Mouse (Mus musculus) heart, adult 18-20 months (tissue): ENCODE data around the gene Mpped1. TPM values are rescaled to one million over a fixed set of nuclear protein-coding genes. Genes with fewer than 3 reads are reported as not detected.

Experiments used
- DNase-seq, 2 experiments: peaks; one replicate each; pipeline ENCODE4 v3.0.0; 2021 to 2022; ENCODE audit warnings: mixed read lengths in 1 of 2
- long read RNA-seq, 2 experiments: library from polyadenylated mRNA; stranded (forward); transcript quantifications; one replicate each; pipeline ENCODE4 v2.0.0; 2021
- total RNA-seq, 2 experiments: library from RNA; stranded (reverse); gene quantifications; 2 replicates each; pipeline ENCODE4 v1.2.3; 2021

Gene Mpped1
- total RNA-seq, result not detected
- long read RNA-seq, experiment 1, result 0 reads
- long read RNA-seq, experiment 2, result 0 reads

DNA sequence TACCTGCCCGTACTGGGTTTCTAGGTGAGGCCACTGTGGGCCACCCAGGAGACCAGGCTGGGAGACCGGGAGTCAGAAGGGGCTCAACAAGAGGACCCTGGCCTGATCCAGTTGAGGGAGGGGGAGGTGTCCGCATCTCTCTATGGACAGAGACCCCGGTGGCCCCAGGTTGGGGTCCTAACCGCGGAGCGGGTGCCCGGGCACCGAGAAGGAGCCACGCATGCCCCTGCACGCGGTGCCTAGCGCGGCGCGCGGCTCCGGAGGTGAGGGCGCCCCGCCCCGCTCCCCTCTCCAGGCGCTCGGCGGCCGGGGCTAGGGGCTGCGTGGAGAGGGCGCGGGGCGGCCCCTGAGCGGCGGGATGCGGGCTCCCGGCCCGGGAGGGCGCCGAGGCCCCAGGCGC, at the start of gene Mpped1:
Gene Mpped1, plus strand, starts transcription at position 81 of the 400 bp plus-strand sequence.
- no peak for DNase-seq

- DNase-seq, result peak in 1 of 2 experiments; percentile 58
These were observed 38.4 kb upstream of the Mpped1 start for GRCm38 (mm10) chr15:83740676-83741422.

GRCm38 (mm10) chr15:83742018-83742417, 37.2 kb upstream of the Mpped1 start:
- peak; percentile 34 to 41 for DNase-seq

- no peak for DNase-seq
These were observed 33.0 kb upstream of the Mpped1 start for GRCm38 (mm10) chr15:83746311-83746710.

GRCm38 (mm10) chr15:83748986-83749385, 30.3 kb upstream of the Mpped1 start:
- DNase-seq, result no peak

GRCm38 (mm10) chr15:83749436-83749835, 29.8 kb upstream of the Mpped1 start:
- no peak for DNase-seq

DNA sequence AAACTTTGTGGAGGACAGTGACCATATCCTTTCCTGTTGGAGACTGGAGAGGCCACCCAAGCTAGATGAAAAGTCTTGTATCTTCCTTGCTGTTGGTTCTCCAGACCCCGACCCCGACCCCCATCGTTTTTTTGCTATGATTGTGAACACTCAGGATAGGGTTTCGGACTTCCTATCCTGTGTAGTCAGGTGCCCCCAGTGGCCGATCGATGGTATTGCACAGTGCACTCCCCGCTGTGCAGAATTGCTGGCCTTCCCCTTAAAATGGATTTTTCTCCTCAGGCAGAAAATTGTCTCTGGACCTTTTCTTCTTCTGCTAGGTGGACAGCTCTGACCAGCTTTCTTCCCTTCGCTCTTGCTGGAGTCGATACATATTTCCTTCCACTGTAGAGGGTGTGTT, 22.5 kb upstream of the Mpped1 start:
- DNase-seq, result peak in 1 of 2 experiments; percentile 48

DNA sequence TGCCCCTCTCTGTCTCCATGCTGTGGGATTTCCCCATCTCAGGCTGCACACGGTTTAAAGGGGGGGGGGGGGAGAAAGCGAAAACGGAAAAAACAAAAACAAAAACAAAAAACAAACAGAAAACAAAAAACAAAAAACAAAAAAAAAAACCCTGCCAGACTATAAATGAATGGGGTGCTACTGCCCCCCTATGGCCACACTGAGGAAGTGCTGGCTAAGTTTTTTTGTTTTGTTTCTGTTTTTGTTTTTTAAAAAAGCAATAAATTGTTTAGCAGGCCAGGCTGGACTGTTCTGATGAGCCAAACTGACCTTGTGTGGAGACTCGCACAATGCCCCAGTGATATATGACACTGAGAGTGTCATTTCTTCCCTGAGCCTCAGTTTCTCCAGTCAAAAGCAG, 20.3 kb upstream of the Mpped1 start:
- DNase-seq, result no peak

DNA sequence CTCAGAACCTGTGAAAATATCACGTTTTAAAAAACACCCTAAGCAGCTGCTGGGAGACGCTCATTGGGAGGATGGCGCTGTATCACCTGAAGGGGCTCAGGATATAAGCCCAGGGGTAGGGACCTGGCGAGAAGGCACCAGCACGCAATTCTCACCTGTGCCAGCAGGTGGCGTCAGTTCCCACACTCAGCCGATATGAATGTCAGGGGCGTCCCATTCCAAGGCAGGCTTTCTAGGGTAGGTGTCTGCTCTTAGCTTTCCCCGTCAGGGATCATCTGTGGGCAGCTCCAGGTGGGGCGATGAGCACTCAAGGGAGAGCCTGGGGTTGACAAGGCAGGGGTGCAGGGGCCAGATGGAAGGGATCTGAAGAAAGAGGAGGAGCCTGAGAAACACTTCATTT, 18.6 kb upstream of the Mpped1 start:
- peak; percentile 18 to 60 for DNase-seq

GRCm38 (mm10) chr15:83761512-83761911, 17.8 kb upstream of the Mpped1 start:
- DNase-seq, result no peak

DNA sequence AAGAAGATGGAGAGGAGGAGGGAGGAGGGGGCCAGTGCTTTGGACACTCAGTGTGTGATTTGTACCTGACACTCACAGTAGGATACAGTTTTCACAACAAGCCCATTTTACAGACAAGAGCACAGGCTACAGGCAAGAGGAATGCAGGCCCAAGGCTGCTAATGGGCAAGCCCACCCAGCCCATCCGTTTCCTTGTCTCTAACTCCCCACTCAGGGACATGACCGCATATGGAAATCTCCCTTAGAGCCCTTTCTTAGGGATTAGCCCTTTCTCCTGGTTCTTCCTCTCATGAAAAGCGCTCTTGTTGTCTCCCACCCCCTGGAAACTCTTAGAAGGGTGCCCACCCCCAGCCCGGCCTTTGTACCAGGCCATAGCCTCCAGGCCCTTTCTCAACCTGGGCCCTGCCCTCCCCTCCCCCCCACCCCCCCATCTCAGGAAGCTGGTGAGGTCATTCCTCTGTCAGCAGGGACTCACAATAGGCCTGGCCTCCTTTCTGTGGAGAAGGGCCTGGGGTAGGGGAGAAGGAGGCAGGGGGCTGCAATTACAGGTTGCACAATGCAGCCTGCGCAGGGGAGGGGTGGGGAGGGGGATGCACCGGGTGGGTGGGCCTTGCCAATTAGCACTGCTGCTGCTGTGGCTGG, 13.8 kb upstream of the Mpped1 start:
- DNase-seq, result no peak

DNA sequence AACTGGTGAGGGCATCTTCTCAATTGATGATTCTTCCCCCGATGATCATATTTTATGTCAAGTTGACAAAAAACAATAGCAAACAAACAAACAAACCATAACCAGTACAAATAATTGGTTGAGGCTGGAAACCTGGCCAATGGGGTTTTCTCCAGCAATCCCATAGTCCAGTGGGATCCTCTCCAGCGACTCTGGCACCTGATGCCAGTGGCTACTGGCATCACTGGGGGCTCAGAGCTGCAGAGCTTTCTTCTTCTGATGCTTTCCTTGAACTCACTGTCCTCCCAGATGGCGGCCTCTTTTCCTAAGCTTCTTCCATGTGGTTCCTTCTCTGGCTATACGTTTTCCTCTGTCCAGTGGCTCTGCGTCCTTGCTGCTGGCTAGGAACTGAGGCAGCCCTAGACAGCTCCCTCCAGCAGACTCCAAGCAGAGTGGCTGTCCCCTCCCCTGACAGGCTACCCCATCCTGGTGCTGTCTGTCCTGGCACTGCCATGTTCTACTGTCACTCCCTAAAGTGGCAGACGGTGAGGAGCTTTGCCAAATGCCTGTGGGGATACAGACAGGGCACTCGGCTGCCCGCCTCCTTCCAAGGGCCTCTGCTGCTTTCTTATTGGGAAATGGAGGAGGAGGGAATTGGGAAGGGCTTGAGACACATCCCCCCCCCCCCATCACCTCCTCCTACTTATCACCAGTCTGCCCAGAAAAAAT, 7.8 kb upstream of the Mpped1 start:
- DNase-seq, result peak in 1 of 2 experiments; percentile 4

- peak; percentile 60 to 67 for DNase-seq
These were observed 6.8 kb upstream of the Mpped1 start for GRCm38 (mm10) chr15:83772460-83772859.

DNA sequence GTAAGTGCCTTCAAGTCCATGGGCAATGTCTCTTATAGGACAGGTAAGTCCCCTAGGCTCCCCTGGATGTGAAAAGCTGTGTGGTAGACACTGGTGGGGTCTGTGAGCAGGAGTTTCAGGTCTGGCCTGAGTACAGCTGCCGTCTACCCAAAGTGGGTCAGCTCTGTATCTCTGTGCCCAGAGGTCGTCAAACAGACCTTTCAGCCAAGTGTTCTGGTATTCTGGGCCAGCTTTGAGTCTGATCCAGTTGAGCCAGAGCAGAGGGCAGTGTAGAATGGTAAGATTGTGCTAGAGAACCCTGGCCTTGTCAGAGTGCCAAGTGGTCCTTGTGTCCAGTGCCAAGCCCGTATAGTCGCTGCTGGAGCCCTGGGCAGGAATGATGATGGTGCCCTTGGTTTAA, 6.3 kb upstream of the Mpped1 start:
- peak in 1 of 2 experiments; percentile 12 for DNase-seq

DNA sequence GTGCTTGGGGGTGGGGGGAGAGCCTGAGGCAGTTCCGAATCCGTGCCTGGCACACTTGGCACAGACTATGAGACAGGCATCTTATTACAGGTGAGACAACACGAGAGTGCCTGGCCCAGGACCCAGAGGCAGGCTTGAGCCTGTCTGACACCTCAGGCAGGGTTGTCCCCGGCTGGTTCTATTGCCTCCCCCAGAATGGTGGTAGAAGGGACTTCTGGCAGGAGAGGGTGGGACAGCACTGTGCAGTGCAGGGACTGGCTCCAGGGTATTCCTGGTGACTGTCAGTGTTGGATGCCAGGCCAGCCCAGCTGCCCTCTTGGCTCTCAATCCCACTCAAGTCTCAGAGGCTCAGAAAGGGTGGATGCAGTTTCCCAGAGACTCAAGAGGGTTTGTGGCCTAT, 4.3 kb upstream of the Mpped1 start:
- no peak for DNase-seq

- no peak for DNase-seq
These were observed 2.8 kb upstream of the Mpped1 start for GRCm38 (mm10) chr15:83776265-83777000.

DNA sequence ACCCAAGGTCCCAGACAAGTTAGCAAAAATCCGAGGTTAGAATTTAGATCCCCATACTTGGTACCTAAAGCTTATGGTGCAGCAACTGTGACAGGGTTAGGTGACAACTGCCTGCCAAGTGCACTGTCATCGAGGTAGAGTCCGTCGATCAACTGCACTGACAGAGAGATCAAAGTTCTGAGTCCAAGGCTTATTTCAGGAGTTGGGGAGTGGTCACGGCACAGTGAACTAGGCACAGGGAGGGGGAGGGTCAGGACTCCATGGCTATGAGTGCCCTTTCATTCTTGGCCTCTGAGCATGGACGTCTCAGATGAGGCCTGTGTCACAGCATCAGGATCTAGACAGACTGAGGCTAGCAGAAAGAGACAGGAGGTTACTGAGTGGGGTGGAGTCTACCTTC, 1.8 kb upstream of the Mpped1 start:
- DNase-seq, result no peak

DNA sequence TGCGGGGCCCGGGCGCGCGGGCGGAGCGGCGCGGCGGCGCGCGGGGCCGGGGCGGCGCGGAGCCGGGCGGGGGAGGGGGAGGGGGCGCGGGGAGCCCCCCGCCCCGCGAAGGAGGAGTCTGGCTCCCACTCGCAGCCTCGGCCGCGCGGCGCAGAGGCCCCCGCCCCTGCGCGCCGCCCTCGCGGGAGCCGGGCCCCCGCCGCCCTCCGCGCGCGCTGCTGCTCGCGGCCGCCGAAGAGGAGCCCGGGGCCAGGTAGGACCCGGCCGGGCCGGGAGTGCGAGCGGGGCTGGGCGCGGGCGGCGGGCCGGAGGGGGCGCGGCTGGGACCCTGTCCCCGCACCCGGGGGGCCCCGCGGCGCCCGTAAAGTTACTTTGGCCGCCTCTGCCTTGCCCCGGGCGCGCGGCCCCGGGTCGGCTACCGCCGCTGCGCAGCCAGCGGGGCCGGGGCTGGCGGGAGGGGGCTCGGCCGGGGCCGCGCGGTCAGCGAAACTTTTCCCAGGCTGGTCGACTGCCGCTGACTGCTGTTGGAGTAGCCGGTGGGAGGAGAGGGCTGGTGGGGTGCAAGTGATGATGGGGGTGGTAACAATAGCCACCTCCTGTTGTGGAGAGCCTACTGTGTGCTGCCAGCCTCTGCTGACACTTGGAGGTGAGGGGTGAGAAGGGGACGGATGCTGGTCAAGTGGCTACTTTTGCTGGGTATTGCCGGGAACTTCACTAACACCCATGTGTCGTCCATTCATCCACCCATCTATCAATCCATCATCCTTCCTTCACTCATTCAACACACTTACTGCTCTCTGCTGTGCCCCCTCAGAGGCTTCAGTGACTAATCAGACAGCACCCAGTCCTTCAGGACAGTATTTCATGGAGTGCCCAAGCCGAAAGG, 831 bp downstream of the Mpped1 start:
- no peak for DNase-seq

GRCm38 (mm10) chr15:83781304-83781703, 2.0 kb downstream of the Mpped1 start:
- no peak for DNase-seq

GRCm38 (mm10) chr15:83782284-83782683, 3.0 kb downstream of the Mpped1 start:
- DNase-seq, result no peak

DNA sequence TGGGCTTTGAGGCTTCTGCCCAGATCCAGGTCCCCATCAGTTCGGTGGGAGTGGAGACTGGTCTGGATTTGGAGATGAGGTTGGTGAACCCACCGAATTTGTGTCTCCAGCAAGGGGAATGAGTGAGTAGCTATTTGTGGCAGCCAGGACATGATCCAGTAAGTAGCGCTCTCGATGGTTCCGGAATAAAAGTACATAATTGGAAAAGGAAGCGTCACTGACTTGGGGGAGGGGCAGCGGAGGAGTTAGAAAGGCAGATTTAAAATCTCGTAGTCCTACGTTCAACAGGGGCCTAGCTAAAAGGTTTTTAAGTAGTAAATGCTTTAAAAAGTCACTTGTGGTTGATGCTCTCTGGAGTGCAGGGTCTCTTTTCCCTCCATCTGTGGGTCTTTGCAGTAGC, 5.5 kb downstream of the Mpped1 start:
- no peak for DNase-seq
